Mouse (Mus musculus) forebrain, embryonic 12.5 days (tissue): ENCODE measurements around the gene Gm3043. TPM values are rescaled to one million over a fixed set of nuclear protein-coding genes. Genes with fewer than 3 reads are reported as not detected.
"Not testable (repeated sequence)": the region's sequence is repeated elsewhere in the genome, so short reads cannot be mapped to it uniquely, and the experiment has no call there.

Experiments
- ATAC-seq: fragments of 200-750 bp; cut with Nextera tagmentation; 2 replicates; pipeline ENCODE4 v1.8.0; 2017; ENCODE audit warnings: moderate TSS enrichment; ENCODE audit not compliant: low FRiP score
- H3K27ac ChIP-seq: fragments of 300-500 bp; sonication (generic); 2 replicates; pipeline ENCODE4 v1.5.1; 2016; ENCODE audit warnings: mild to moderate bottlenecking
- H3K27me3 ChIP-seq: fragments of 300-500 bp; sonication (generic); 2 replicates; pipeline ENCODE4 v1.6.1; 2016; ENCODE audit warnings: mild to moderate bottlenecking
- H3K36me3 ChIP-seq: fragments of 300-500 bp; sonication (generic); replicated peaks from 2 replicates; pipeline ENCODE4 v1.6.1; 2016; ENCODE audit warnings: mild to moderate bottlenecking
- H3K4me1 ChIP-seq: fragments of 300-500 bp; sonication (generic); 2 replicates; pipeline ENCODE4 v1.6.1; 2016
- H3K4me2 ChIP-seq: fragments of 300-500 bp; sonication (generic); 2 replicates; pipeline ENCODE4 v1.6.1; 2016; ENCODE audit warnings: mild to moderate bottlenecking, moderate library complexity
- H3K4me3 ChIP-seq: fragments of 300-500 bp; sonication (generic); replicated peaks from 2 replicates; pipeline ENCODE4 v1.5.1; 2016; ENCODE audit warnings: mild to moderate bottlenecking
- H3K9ac ChIP-seq: fragments of 300-500 bp; sonication (generic); 2 replicates; pipeline ENCODE4 v1.6.1; 2016; ENCODE audit warnings: mild to moderate bottlenecking
- H3K9me3 ChIP-seq: fragments of 300-500 bp; sonication (generic); 2 replicates; pipeline ENCODE4 v1.6.1; 2016
- WGBS: fragments of 180-500 bp; shearing (Covaris S2); methylation state at CpG from one replicate; pipeline ENCODE4 v1.1.7; 2016; 5-methylcytosine and 5-hydroxymethylcytosine counted together
- polyA plus RNA-seq: library from polyadenylated mRNA; unstranded; fragments of >200 nt; fragmentation: Nextera tagmentation; extraction: Ambion mirVana; gene quantifications from 2 replicates; pipeline ENCODE4 v1.2.1, GENCODE M21; 2016

The Gm3043 gene
- polyA plus RNA-seq = not detected in 2 replicates

- not testable (repeated sequence) for H3K27ac ChIP-seq, H3K9me3 ChIP-seq, H3K4me3 ChIP-seq, H3K9ac ChIP-seq, H3K36me3 ChIP-seq, H3K27me3 ChIP-seq, H3K4me2 ChIP-seq, H3K4me1 ChIP-seq, ATAC-seq
- WGBS = no CpG with 5 or more reads among the region's 3 CpGs
Measured at GRCm38 (mm10) chr14:3688483-3688882, at the start of gene Gm3043. Gene Gm3043 (plus strand): TSS chr14:3688783.

- WGBS = no CpG with 5 or more reads among the region's 32 CpGs
- H3K36me3 ChIP-seq, ATAC-seq, H3K9me3 ChIP-seq, H3K27me3 ChIP-seq, H3K9ac ChIP-seq, H3K27ac ChIP-seq, H3K4me3 ChIP-seq, H3K4me1 ChIP-seq, H3K4me2 ChIP-seq: not testable (repeated sequence)
Measured at GRCm38 (mm10) chr14:3651730-3652129, 36.9 kb upstream of the Gm3043 start, which contains the start of gene Gm3020. Gene Gm3020 (plus strand): TSS chr14:3652030.

Other genes with a start within 250 kb of the Gm3043 start
- gene Gm10408, start 239.4 kb upstream of the Gm3043 start, polyA plus RNA-seq = not detected in 2 replicates
- not detected in 2 replicates for gene Gm3012, start 54.3 kb upstream of the Gm3043 start, polyA plus RNA-seq
- 3.7 and 4.5 TPM in 2 replicates for gene Gm3020, start 36.8 kb upstream of the Gm3043 start, polyA plus RNA-seq
- gene Gm3002, start 121.3 kb downstream of the Gm3043 start, polyA plus RNA-seq = 0.98 and 1.2 TPM in 2 replicates
- gene Gm3033, start 157.5 kb downstream of the Gm3043 start, polyA plus RNA-seq = not detected in 2 replicates
- gene Gm2916, start 195.4 kb downstream of the Gm3043 start, polyA plus RNA-seq = 0.12 TPM in 1 of 2 replicates, not detected in the other
- not detected in 2 replicates for gene Gm3029, start 243.0 kb downstream of the Gm3043 start, polyA plus RNA-seq